Mouse (Mus musculus) embryonic facial prominence, embryonic 11.5 days (tissue): ENCODE measurements around the gene Galnt2. TPM values are rescaled to one million over a fixed set of nuclear protein-coding genes. Genes with fewer than 3 reads are reported as not detected.

ENCODE experiments used
- ATAC-seq: fragments of 200-750 bp; cut with Nextera tagmentation; replicated peaks from 2 replicates; pipeline ENCODE4 v1.8.0; 2017; ENCODE audit warnings: low read depth; ENCODE audit not compliant: insufficient number of reproducible peaks, low FRiP score, low TSS enrichment
- DNase-seq: peaks from one replicate; pipeline ENCODE4 v3.0.0-alpha.2; 2015; ENCODE audit warnings: low spot score
- H3K27ac ChIP-seq: fragments of 300-500 bp; sonication (generic); replicated peaks from 2 replicates; pipeline ENCODE4 v1.5.1; 2014; ENCODE audit warnings: mild to moderate bottlenecking, low read depth, low read length, control low read depth
- H3K27me3 ChIP-seq: fragments of 300-500 bp; sonication (generic); 2 replicates; pipeline ENCODE4 v1.6.1; 2014; ENCODE audit warnings: mild to moderate bottlenecking, low read length, moderate library complexity, mixed read lengths; ENCODE audit not compliant: control insufficient read depth, insufficient read depth
- H3K36me3 ChIP-seq: fragments of 300-500 bp; sonication (generic); replicated peaks from 2 replicates; pipeline ENCODE4 v1.6.1; 2014; ENCODE audit warnings: low read depth, mild to moderate bottlenecking, low read length, moderate library complexity, mixed read lengths; ENCODE audit not compliant: control insufficient read depth, insufficient read depth
- H3K4me1 ChIP-seq: fragments of 300-500 bp; sonication (generic); 2 replicates; pipeline ENCODE4 v1.6.1; 2014; ENCODE audit warnings: low read length, mixed read lengths; ENCODE audit not compliant: control insufficient read depth, insufficient read depth
- H3K4me2 ChIP-seq: fragments of 300-500 bp; sonication (generic); 2 replicates; pipeline ENCODE4 v1.6.1; 2014; ENCODE audit warnings: low read depth, mild to moderate bottlenecking, control low read depth, low read length, moderate library complexity
- H3K4me3 ChIP-seq: fragments of 300-500 bp; sonication (generic); 2 replicates; pipeline ENCODE4 v1.5.1; 2014; ENCODE audit warnings: low read depth, low read length, control low read depth
- H3K9ac ChIP-seq: fragments of 300-500 bp; sonication (generic); replicated peaks from 2 replicates; pipeline ENCODE4 v1.6.1; 2014; ENCODE audit warnings: mild to moderate bottlenecking, control low read depth, low read length
- H3K9me3 ChIP-seq: fragments of 300-500 bp; sonication (generic); replicated peaks from 2 replicates; pipeline ENCODE4 v1.6.1; 2016; ENCODE audit warnings: mild to moderate bottlenecking, low read length, inconsistent platforms, mixed read lengths; ENCODE audit not compliant: control insufficient read depth
- WGBS: fragments of 180-500 bp; shearing (Covaris S2); extraction: QIAGEN DNeasy Blood & Tissue Kit; methylation state at CpG from one replicate; pipeline ENCODE4 v1.1.7; 2014; 5-methylcytosine and 5-hydroxymethylcytosine counted together
- polyA plus RNA-seq: library from polyadenylated mRNA; unstranded; fragments of >200 nt; fragmentation: Nextera tagmentation; extraction: Ambion mirVana; gene quantifications from 2 replicates; pipeline ENCODE4 v1.2.1, GENCODE M21; 2014

Galnt2 gene
- polyA plus RNA-seq, 1 experiment from 2014 or later = 54.7 TPM

DNA sequence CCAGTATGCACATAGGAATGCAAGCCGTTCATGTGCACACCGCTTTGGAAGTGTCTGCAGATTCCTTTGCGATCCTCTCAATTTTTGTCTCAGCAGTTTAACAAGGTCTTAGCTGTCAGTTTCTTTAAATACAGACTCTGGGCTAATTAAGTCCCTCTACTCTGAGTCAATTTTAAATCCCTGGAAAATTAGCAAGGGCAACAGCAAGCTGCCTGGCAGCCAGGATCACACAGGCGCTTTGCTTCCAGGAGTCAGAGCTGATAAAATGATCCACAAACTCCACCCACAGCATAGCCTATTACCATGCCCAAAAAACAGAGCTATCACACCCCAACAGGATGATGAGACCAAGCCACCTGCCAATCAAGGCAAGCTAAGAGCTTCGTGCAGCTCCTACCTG lies 142.6 kb downstream of the Galnt2 start:
- H3K27me3 ChIP-seq = no peaks in the 10 kb centered on the region
- H3K9ac ChIP-seq = no peak overlapping the region
- H3K4me1 ChIP-seq = no peaks in the 10 kb centered on the region
- H3K27ac ChIP-seq = no peak overlapping the region
- no peaks in the 10 kb centered on the region for H3K36me3 ChIP-seq
- no peak for ATAC-seq
- DNase-seq = no peak
- no peak overlapping the region for H3K4me2 ChIP-seq
- WGBS = 89% methylated on average over 5 of the region's 5 CpGs
- no peaks in the 10 kb centered on the region for H3K9me3 ChIP-seq
- no peak overlapping the region for H3K4me3 ChIP-seq

GRCm38 (mm10) chr8:124375168-124375567 lies 144.0 kb downstream of the Galnt2 start:
- 78% methylated on average over 6 of the region's 6 CpGs for WGBS
- H3K9me3 ChIP-seq = no peaks in the 10 kb centered on the region
- no peak overlapping the region for H3K4me2 ChIP-seq
- DNase-seq (no peak), ATAC-seq (no peak)
- no peak overlapping the region for H3K4me3 ChIP-seq
- no peak overlapping the region for H3K27ac ChIP-seq
- no peaks in the 10 kb centered on the region for H3K4me1 ChIP-seq
- no peak overlapping the region for H3K9ac ChIP-seq
- H3K36me3 ChIP-seq = no peaks in the 10 kb centered on the region
- no peaks in the 10 kb centered on the region for H3K27me3 ChIP-seq

DNA sequence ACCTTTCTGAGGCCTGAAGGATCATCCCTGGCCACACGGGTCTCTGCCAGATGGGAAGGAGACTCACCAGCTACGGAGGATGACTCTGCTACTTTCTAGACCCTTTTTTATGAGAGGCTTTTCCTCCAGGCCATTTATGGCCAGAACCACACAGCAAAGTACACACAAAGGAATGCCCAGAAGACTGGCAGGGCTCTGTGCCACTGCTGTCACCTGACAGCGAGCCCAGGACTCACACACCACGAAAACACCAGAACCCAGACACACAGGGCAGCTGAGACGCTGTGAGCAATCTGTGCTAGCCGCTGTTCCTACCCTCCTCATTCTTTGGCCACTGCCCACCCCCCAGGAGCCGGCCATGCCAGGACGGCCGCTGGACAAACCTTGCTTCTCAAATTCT lies 144.5 kb downstream of the Galnt2 start:
- DNase-seq = no peak
- no peak for ATAC-seq
- no peak overlapping the region for H3K27ac ChIP-seq
- H3K4me1 ChIP-seq = no peaks in the 10 kb centered on the region
- no peaks in the 10 kb centered on the region for H3K36me3 ChIP-seq
- no peaks in the 10 kb centered on the region for H3K9me3 ChIP-seq
- H3K27me3 ChIP-seq = no peaks in the 10 kb centered on the region
- no peak overlapping the region for H3K4me3 ChIP-seq
- H3K4me2 ChIP-seq = no peak overlapping the region
- no peak overlapping the region for H3K9ac ChIP-seq
- 83% methylated on average over 9 of the region's 9 CpGs for WGBS

DNA sequence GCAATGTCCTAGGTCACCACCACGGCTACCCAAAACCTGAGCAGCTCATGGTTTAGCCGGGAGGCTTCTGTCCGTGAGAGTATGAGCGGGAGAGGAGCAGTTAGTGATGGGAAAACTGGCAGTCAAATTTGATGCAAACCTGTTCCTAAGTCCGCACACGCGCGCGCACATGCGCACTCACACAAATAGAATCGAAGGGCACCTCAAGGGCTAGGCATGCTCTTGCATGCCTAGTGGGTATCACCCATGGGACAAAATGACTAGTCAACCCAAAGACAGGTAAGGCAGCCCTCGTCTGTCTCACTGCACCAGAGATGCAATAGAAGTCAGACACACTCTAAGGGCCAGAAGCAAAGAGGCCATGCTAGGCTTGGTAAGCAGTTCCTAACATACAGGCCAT lies 145.2 kb downstream of the Galnt2 start:
- Histone ChIP-seq H3K27me3 (no peaks in the 10 kb centered on the region), H3K4me3 (no peak overlapping the region), H3K9me3 (no peaks in the 10 kb centered on the region), H3K4me1 (no peaks in the 10 kb centered on the region), H3K4me2 (no peak overlapping the region), H3K9ac (no peak overlapping the region), H3K27ac (no peak overlapping the region), H3K36me3 (no peaks in the 10 kb centered on the region)
- no peak for ATAC-seq
- WGBS = 87% methylated on average over 12 of the region's 12 CpGs
- no peak for DNase-seq

GRCm38 (mm10) chr8:124379289-124379688 lies 148.1 kb downstream of the Galnt2 start:
- Histone ChIP-seq H3K27ac (no peak overlapping the region), H3K9ac (no peak overlapping the region), H3K27me3 (no peaks in the 10 kb centered on the region), H3K4me3 (no peak overlapping the region), H3K4me1 (no peaks in the 10 kb centered on the region), H3K4me2 (no peak overlapping the region), H3K9me3 (no peaks in the 10 kb centered on the region), H3K36me3 (no peaks in the 10 kb centered on the region)
- DNase-seq (no peak), ATAC-seq (no peak)
- WGBS = 61% methylated on average over 6 of the region's 6 CpGs

- Histone ChIP-seq H3K36me3 (no peaks in the 10 kb centered on the region), H3K9me3 (no peaks in the 10 kb centered on the region), H3K27me3 (no peaks in the 10 kb centered on the region), H3K4me2 (no peak overlapping the region), H3K27ac (no peak overlapping the region), H3K4me3 (no peak overlapping the region), H3K9ac (no peak overlapping the region), H3K4me1 (no peaks in the 10 kb centered on the region)
- no peak for ATAC-seq
- no peak for DNase-seq
- WGBS = 55% methylated on average over 10 of the region's 10 CpGs
Measured at GRCm38 (mm10) chr8:124382235-124382634, 151.0 kb downstream of the Galnt2 start.

- Histone ChIP-seq H3K27me3 (no peaks in the 10 kb centered on the region), H3K36me3 (no peaks in the 10 kb centered on the region), H3K4me3 (no peak overlapping the region), H3K4me2 (no peak overlapping the region), H3K9me3 (no peaks in the 10 kb centered on the region), H3K27ac (no peak overlapping the region), H3K4me1 (no peaks in the 10 kb centered on the region), H3K9ac (no peak overlapping the region)
- no peak for ATAC-seq
- no peak for DNase-seq
- WGBS = 94% methylated on average over 19 of the region's 19 CpGs
Measured at GRCm38 (mm10) chr8:124384336-124384735, 153.1 kb downstream of the Galnt2 start.

DNA sequence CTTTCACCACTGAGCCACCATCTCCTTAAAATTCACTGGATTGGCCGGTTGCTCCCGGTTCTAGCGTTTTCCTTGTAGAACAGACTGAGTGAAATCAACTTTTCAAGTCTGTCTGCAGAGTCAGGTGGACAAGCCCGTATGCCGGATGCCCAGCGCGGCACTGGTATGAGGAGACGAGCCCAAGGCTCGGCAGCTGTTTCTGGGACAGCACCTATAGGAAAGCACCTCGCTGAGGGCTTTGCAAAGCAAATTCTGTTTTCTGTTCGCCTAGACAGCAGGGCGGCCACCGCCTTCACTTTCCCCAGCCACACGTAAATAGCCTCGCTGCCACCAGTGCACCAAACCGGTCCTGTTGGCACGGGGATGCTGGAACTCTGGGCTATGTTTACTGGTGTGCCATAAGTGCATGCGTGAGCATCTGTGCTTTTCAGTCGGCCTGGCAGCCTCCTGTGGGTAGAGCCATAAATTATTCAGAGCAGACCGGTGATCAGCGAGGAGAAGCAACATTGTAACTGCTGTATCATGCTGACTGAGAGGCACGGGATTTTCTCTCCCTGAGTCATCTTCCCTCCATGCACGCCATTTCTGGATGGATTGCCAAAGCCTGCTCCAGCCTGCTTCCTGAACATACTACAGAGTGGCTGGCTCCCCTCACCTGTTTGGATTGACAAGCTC lies 155.2 kb downstream of the Galnt2 start:
- Histone ChIP-seq H3K9ac (no peak overlapping the region), H3K27me3 (no peaks in the 10 kb centered on the region), H3K27ac (no peak overlapping the region), H3K4me3 (no peak overlapping the region), H3K4me1 (no peaks in the 10 kb centered on the region), H3K9me3 (no peaks in the 10 kb centered on the region), H3K36me3 (no peaks in the 10 kb centered on the region), H3K4me2 (no peak overlapping the region)
- DNase-seq (no peak), ATAC-seq (no peak)
- WGBS = 85% methylated on average over 23 of the region's 23 CpGs
